Mouse (Mus musculus): ENCODE measurements around the gene Olfr1434.
"Not testable (repeated sequence)": the region's sequence is repeated elsewhere in the genome, so short reads cannot be mapped to it uniquely, and the experiment has no call there.

Gene Olfr1434

DNA sequence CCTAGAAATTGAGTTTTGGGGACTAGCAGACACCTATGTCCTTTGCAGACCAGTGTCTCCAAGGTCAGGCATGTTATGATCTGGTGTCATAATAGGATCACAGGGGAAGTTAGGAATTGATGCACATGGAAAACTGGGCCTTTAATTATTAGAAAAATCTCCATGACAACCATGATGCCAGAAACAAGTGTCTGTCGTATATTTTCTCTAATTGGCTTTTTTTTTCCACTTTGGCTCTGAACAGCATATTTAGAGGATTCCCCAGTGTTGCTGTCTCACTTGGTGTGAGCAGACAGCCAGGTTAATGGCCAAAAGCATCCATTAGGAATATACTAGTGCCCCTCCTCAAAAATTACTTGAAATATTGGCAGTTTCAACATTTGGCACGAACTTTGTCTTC is at the start of gene Olfr1434:
Olfr1434 (plus strand) TSS at position 301 of the 400 bp plus-strand sequence.
- DNase-seq (ENCODE audit: low read depth, low spot score), result no peak

DNA sequence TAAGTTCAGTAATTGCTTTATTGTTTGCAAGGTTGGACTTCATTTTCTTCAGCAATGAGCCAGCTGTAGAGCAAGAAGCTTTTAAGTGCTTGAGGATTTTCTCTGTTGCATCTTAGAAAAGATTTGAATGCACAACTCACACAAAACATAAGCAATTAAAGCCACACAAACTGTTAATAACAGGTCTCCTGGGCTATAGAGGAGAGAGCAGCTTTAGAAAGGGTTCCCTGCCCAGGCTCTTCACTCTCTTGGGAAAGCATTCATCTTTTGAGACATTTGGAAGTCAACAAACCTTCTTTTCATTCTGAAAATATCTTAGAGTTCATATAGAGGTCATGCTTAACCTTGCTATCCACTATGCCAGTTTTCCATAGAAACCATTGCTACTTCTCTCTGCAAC is 47.2 kb upstream of the Olfr1434 start, which contains the start of gene Olfr1432:
Olfr1432 (minus strand) TSS at position 101 of the 400 bp plus-strand sequence.
- DNase-seq (ENCODE audit: low read depth, low spot score), result not testable (repeated sequence)

DNA sequence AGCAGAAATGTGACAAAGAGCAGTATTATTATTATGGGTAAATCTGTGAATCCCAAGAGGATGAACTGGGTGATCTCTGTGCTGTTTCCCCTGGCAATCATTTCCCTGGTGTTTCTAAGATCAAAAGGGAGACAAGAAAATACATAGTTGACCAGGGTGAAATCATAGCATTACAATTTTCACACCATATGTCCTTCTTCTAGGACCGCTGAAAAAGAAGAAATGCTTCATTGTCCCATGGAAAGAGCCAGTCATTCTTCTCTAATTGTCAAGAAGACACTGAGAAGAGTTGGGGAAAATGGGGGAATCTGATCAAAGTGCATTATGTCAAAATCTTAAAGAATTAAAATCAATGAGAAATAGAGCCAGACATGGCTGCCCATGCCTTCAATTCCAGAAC is 38.1 kb upstream of the Olfr1434 start, which contains the start of gene Olfr262:
Olfr262 (minus strand) TSS at position 101 of the 400 bp plus-strand sequence.
- DNase-seq (ENCODE audit: low read depth, low spot score), result no peak

DNA sequence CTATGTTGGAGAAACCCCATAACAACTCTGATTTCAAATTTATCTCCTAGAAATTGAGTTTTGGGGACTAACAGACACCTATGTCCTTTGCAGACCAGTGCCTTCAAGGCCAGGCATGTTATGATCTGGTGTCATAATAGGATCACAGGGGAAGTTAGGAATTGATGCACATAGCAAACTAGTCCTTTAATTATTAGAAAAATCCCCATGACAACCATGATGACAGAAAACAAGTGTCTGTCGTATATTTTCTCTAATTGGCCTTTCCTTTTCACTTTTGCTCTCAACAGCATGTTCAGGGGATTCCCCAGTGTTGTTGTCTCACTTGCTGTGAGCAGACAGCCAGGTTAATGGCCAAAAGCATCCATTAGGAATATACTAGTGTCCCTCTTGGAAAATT is 18.9 kb upstream of the Olfr1434 start, which contains the start of gene Olfr235:
Olfr235 (plus strand) TSS at position 301 of the 400 bp plus-strand sequence.
- DNase-seq (ENCODE audit: low read depth, low spot score), result no peak

DNA sequence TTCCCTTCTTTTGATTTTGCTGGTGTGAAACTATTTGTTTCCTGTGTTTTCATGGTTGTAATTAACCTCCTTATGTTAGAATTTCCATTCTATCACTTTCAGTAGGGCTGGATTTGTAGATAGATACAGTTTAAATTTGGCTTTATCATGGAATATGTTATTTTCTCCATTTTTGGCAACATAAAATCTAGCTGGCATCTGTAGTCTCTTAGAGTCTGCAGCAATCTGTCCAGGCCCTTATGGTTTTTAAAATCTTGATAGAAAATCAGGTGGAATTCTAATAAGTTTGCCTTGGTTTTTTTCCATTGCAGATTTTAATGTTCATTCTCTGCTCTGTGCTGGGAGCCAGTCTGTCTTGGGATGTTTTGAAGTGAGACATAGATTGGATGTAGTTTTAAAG is 13.3 kb downstream of the Olfr1434 start:
- DNase-seq (ENCODE audit: low read depth, low spot score), result no peak

DNA sequence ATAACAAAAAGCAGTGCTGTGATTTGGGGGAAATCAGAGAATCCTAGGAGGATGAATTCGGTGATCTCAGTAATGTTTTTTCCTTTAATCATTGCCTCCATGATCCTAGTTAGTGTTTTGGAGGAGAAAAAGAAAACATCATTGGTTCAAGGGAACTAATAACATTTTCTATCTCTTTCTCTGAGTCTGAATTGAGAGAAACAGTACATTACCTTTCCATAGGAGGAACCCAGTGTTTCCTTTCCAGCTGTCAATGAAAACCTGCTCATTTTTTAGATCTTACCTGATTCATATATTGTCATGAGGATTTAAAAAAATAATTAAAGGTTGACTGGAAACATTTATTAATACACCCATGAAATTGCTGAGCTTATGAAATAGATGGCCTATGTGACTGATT is 19.4 kb downstream of the Olfr1434 start, which contains the start of gene Olfr1436:
Olfr1436 (minus strand) TSS at position 101 of the 400 bp plus-strand sequence.
- not testable (repeated sequence) for DNase-seq (ENCODE audit: low read depth, low spot score)

DNA sequence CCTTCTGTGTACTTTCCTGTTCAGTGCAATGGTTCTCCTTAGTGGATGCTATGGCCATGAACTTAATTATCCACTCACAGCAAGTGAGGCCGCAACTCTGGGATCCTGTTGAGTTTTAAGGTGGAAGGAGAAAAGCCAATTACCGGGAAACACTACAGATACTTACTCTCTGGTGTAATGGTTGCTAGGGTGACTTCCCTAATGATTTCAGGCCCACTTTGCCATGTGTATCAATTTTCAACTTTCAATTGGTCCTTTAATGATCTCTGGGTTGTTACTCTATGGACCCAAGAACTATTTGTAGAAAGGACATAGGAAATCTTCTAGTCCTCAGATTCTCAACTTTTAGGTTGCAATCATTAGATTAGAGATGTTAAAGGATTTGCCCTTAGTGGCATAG is 45.3 kb downstream of the Olfr1434 start, which contains the start of gene Olfr1437:
Olfr1437 (minus strand) TSS at position 101 of the 400 bp plus-strand sequence.
- DNase-seq (ENCODE audit: low read depth, low spot score), result no peak
